Mouse (Mus musculus): ENCODE results near the gene Hist1h1a. TPM values are rescaled to one million over a fixed set of nuclear protein-coding genes. Genes with fewer than 3 reads are reported as not detected.

The Hist1h1a gene
- total RNA-seq (2014; fragmentation: Nextera tagmentation) (143 and 207 TPM in 2 replicates), total RNA-seq (2017) (1,974 and 2,146 TPM in 2 replicates)

DNA sequence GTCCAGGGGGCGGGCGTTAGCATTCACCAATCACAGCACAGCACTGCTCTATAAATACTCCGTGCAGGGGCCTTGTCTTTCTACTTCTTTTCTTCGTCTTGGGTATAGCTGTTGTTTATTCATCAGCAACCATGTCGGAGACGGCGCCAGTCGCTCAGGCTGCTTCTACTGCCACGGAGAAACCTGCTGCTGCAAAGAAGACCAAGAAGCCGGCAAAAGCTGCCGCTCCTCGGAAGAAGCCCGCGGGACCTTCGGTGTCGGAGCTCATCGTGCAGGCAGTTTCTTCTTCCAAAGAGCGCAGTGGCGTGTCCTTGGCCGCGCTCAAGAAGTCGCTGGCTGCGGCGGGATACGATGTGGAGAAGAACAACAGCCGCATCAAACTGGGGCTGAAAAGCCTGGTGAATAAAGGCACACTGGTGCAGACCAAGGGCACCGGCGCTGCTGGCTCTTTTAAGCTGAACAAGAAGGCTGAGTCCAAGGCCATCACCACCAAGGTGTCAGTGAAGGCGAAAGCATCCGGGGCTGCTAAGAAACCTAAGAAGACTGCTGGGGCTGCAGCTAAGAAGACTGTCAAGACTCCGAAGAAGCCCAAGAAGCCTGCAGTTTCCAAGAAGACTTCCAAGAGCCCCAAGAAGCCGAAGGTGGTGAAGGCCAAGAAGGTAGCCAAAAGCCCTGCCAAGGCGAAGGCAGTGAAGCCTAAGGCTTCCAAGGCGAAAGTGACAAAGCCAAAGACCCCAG lies at the start of gene Hist1h1a:
Hist1h1a (plus strand) TSS at position 81 of the 738 bp plus-strand sequence.
- peak; percentile 49 for ATAC-seq (replicated peaks; ENCODE audit: poor library complexity, severe bottlenecking)

DNA sequence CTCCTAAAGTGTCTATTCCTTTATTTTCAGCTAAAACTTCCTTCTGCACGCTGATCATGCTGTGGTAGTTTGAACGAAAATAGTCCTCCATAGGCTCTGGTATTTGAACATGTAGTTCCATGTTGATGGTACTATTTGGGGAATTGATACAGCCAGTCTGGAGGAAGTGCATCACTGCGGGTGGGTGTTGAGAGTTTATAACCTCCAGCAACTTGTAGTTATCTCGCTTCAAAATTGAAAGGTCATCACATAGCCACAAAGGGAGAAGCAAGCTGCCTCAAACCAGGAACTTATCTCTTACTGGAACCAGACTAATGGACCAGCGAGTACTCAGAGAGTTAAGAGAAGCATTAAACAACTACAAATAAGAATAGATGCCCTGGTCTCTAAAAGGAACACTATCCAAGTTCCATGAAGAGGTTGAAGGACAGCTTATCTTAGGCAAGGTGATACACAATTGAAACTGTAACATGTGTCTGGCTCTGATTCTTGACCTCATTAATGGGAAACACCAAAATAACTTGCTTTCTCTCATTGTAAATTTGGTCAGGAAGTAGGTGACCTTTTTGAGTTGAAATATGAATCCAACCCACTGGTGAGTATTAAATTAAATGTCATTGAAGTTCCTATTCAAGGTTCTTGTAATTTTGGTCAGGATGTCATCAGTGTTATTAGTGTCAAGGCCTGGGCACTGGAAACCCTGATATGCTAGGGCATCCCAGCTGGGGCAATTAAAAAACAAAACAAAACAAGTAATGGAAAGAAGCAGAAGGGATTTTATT lies 47.0 kb upstream of the Hist1h1a start:
- peak; percentile 57 for ATAC-seq (replicated peaks; ENCODE audit: poor library complexity, severe bottlenecking)

DNA sequence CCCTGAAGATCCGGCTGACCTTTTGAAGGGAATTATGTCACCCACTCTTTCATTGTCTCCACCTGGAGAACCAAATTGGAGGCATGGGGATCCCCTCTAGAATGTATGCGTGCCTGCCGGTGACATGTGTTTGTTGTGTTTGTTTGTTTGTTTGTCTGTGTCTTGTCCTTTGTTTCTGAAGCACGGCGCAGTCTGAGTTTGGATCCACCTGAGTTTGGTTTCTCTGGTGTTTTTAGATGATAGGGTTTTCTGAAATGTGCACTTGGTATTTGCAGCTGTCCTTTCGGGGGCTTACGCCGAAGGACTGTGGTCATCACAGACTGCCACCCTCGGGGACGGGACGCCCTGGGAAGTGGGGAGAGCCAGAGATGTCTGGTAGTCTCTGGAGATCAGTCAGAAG lies 46.3 kb upstream of the Hist1h1a start:
- no peak for ATAC-seq (replicated peaks; ENCODE audit: poor library complexity, severe bottlenecking)

DNA sequence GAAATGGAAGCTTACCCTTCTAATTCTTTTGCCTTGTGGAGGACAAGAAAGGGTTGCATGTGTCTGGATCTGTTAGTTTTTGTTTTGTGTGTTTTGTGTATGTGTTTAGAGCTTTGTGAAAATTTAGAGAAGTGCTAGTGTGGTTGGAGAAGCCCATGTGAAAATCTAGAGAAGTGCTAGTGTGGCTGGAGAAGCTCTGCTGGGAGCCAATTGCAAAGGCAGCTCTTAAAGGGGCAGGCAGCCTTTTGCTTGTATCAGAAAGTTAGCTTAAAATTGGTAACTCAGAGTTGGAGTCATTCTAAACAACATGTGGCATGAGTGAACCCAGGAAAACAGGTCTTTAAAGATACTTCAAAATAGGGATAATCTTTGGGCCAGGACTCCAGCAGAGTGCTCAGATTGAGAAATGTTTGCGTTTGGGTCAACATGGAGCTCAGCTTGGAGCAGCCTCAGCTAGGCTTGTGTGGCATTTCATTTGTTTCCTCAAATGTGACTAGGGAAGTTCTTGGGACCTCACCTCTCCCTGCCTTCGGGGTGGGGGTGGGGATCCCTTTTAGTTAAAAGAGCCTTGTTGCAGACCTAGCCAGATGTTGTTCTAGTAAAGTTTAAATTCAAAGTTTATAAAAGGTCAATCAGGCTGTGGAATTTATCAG lies 45.7 kb upstream of the Hist1h1a start:
- ATAC-seq (replicated peaks; ENCODE audit: poor library complexity, severe bottlenecking) = 0 out of 2 replicates have a peak, but pooled peaks have one; percentile 41

DNA sequence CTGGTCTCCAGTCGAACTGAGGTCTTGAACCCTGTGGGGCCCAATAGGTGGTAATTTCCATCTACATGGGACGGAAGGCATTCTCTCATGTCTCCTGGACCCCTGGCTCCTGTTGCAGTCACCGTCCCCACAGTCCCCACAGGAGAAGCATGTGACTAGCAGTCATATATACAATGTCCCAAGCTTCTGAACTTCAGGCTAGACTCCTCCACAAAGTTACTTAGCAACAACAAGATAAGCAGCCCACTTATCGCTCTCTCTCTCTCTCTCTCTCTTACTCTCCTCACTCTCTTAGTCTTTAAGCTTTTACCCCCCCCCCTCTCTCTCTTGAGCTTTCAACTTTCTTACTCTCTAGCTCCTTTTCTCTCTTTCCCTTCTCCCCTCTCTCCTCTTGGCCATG lies 39.2 kb upstream of the Hist1h1a start:
- no peak for ATAC-seq (replicated peaks; ENCODE audit: poor library complexity, severe bottlenecking)

DNA sequence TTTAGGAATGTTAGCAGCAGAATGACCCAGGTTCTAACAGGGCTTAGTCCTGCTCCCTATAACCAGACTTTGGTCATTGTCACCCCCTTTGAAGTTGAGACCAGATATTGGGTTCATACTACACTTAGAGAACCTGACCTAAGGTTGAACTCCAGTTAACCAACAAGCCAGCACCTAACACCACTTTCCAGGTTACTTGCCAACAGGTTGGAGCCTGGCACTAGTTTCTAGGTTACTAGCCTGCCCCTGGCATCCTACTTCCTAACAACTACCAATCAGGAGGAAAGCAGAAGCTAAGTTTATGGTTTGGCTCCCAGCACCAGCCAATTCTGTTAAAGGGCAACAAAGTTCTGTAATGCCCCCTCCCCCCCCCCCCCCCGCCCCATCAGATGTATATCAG lies 38.3 kb upstream of the Hist1h1a start:
- ATAC-seq (replicated peaks; ENCODE audit: poor library complexity, severe bottlenecking) = no peak

DNA sequence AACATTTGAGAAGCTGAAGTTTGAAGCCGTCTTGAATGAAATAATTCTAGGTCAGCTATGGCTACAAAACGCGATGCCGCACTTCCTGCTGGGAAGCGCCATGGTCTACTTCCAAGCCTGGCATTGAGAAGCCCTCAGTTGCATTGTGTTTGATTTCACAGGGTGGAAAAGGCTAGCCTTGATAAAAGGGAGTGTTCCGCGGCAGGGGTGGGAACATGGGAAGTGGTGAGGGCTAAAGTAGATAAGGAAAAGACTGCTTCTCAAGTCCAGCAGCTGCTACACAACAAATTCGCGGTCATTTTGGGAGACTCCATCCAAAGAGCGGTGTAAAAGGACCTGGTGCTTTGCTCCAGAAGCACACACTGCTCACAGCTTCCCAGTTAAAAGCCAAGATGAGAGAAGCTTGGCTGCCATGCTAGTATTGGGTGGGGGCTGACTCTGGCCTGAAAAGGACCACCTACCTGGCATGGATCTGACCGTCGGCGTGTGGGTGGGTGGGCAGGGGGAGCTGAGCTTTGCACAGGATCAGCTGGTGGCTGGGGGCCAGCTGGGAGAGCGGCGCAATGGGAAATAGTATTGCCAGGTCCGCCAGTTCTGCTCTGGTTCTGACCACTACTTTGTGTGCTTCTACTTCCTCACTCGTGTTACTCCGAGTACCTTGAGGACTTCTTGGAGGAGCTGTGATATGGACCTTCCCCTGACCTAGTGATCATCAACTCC lies 34.8 kb upstream of the Hist1h1a start:
- peak; percentile 34 for ATAC-seq (replicated peaks; ENCODE audit: poor library complexity, severe bottlenecking)

DNA sequence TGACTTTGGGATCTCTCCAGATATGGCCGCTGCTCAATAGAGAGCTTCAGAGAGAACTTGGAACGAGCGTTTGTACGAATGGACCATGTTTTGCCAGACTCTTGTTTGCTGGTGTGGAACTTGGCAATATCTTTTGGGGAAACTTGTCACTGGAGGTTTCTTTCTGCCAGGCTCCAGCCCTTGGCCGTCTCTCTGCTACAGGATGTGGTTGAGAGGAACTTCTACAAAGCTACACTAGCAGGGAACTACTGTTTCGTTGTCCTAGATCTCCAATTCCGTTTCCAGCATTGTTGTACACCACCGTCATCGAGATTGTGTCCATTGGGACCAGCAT lies 34.3 kb upstream of the Hist1h1a start:
- ATAC-seq (replicated peaks; ENCODE audit: poor library complexity, severe bottlenecking) = peak; percentile 76

DNA sequence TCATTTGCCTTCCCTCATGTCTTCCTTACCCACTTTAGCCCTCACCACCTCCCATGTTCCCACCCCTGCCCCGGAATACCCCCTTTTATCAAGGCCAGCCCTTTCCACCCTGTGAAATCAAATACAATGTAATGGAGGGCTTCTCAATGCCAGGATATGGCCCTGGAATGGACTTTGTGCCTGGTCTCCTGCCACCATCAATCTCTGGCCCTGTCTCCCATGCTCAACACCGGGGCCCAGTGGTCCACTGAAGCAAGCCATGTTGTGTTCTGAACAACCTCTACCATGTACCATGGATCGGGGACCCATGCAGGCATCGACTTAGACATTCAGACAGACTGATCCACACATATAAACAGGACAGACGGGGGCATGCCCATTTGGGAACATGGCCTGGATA lies 33.8 kb upstream of the Hist1h1a start:
- no peak for ATAC-seq (replicated peaks; ENCODE audit: poor library complexity, severe bottlenecking)

DNA sequence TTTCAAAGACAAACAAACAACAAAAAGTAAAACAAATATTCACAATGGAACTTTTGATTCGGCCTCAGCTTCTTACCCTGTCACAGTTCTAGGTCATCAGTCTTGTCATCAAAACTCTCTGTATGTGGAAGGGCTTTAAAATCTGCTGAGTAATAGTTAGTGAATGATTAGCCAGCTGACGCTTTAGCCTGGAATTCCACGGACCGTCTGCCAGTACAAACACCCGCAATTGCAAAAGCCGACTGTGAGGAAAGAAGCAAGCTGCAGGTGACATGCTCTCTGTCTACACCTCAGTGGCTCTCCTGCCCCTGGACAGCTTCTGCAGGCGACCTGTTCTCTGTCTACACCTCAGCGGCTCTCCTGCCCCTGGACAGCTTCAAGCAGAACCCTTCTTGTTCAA lies 33.0 kb upstream of the Hist1h1a start:
- no peak for ATAC-seq (replicated peaks; ENCODE audit: poor library complexity, severe bottlenecking)

DNA sequence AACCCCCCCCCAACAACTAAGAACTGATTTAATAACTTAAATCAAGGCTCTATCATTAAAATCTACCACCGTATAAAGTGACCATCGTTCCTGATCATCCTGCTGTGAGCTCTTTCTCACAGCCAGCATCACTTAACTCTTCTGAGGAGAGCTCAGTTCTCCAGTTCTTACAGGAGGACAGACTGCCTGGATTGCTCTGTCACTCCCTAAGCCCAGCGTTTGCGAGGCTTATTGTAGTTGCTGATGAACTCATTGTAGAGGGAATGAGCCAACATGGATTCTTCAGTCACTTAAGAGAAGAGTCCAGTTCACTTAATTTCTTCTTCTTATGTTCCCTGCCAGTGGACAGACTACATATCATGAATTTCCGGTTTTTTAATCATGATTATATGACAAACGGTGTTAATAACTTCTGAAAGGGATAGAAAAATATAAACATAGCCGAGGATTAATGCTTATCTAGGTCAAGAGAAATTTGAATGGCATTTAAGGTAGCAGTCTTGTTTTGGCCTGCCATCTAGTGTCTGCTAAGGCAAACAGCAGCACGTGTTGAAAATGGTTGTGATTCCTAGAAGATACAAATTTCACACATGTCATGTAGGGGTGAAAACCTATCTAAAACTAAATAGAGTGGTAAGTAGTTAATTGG lies 31.2 kb upstream of the Hist1h1a start:
- ATAC-seq (replicated peaks; ENCODE audit: poor library complexity, severe bottlenecking) = peak; percentile 66; the same call in 1 of the 2 replicates

DNA sequence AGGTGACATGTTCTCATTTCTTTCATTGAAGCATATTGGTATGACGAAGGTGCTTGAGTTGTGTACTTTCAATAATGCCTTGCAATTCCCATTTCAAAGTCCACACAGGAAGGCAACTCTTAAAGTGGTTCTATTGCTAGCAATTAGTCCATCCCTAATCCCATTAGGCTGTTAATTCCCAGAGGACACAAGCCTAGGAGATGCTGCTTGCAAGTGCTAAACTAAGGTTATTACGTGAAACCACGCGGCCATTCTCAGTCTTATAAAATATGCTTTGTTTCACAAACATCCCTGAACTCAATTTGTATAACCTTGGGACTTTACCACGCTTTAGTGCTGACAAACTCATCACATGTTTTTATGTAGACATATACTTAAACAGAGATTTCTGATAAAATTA lies 26.4 kb upstream of the Hist1h1a start:
- ATAC-seq (replicated peaks; ENCODE audit: poor library complexity, severe bottlenecking) = no peak

DNA sequence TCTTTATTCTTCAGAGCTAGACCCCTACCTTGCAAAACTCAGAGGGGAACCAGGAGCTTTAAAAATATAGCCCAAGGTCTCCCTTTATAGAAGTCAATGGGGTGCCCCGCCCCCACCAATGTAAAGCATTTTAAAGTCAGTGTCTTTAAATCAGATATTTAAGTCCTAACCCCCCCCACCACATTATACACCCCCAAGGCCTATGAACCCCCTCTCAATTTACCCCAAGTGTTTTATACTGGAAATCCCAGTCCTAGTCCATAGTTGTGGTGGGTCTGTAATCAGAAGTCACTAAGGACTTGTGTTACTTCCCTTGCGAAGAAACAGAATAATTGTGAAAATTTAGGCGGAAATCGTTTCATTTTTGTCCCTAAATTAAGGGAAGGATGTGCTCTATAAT lies 25.4 kb upstream of the Hist1h1a start:
- no peak for ATAC-seq (replicated peaks; ENCODE audit: poor library complexity, severe bottlenecking)

DNA sequence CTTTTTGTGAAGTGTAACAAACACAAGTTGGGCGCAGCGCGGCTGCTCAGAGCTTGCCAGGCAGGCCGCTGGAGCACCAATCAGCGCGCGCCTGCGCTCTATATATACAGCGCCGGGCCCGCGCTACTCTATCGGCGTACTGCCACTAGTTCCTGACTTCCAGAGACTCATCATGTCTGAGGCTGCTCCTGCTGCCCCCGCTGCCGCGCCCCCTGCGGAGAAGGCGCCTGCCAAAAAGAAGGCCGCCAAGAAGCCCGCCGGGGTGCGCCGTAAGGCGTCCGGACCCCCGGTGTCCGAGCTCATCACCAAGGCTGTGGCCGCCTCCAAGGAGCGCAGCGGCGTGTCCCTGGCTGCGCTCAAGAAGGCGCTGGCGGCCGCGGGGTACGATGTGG lies 24.8 kb upstream of the Hist1h1a start, which contains the start of gene Hist1h1c:
Hist1h1c (plus strand) TSS at position 132 of the 392 bp plus-strand sequence.
- peak; percentile 68 for ATAC-seq (replicated peaks; ENCODE audit: poor library complexity, severe bottlenecking)

DNA sequence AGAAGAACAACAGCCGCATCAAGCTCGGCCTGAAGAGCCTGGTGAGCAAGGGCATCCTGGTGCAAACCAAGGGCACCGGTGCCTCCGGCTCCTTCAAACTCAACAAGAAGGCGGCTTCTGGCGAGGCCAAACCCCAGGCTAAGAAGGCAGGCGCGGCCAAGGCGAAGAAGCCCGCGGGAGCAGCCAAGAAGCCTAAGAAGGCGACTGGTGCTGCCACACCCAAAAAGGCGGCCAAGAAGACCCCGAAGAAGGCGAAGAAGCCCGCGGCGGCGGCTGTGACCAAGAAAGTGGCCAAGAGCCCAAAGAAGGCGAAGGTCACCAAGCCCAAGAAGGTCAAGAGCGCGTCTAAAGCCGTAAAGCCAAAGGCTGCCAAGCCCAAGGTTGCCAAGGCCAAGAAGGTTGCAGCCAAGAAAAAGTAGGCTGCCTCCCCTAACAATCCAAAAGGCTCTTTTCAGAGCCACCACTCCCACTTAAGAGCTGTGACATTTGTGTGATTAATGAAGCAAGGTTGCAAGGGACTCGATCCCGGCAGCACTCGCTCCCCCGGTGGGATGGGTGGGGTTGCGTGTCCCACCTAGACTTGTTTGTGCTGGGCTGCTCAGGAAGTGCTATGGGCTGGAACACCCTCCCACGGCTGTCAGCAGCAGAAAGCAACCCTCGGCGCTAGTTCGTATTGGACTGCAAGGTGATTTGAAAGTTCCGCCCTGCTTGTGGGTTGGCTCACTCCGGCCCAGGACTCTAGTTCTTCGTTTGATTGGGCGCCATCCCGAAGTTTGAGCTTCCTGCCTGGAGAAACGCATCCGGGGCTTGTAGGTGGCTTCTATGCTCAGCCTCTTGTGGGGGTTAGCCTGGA lies 24.2 kb upstream of the Hist1h1a start:
- ATAC-seq (replicated peaks; ENCODE audit: poor library complexity, severe bottlenecking) = peak; percentile 72

DNA sequence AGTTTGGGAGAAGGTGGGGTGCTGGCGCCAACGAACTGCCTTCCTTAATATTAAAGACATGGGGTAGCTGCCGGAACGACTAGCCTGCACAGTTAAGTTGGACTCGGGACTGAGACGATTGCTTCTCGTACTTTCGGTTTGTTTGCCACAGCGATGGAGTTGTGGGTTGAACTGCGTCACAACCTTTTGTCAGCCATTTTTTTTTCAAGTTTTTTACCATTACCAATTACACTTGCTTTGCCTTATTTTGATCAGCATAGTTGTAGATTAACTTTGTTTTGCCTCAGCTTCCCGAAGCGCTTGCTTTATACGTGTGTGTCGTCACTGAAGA lies 23.6 kb upstream of the Hist1h1a start:
- no peak for ATAC-seq (replicated peaks; ENCODE audit: poor library complexity, severe bottlenecking)

DNA sequence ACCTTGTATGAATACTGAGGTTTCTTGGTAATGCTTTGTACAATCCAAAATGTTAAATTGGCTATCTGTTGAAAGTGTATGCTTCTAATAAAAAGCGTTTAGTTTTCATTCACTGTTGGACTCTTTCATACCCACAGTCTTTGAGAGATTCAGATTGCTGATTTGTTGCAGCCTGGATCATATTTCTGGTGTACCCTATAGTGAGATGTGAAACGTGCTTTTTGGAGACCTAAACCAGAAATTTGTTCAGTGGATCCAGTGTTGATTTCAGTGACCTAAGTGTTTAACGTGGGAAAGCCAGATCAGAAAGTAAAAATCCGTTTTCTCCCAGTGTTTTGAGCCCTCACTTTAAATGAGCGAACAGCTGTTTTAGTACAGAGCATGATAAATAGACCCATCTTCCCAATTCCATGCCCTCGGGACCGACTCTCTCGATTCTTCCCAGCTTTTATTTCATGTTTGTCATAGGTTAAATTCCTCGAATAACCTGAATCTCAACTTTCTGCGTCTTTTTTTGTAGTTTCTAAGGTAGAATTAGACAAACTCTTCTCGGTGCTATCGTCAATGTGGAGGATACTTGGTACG lies 23.1 kb upstream of the Hist1h1a start:
- no peak for ATAC-seq (replicated peaks; ENCODE audit: poor library complexity, severe bottlenecking)

DNA sequence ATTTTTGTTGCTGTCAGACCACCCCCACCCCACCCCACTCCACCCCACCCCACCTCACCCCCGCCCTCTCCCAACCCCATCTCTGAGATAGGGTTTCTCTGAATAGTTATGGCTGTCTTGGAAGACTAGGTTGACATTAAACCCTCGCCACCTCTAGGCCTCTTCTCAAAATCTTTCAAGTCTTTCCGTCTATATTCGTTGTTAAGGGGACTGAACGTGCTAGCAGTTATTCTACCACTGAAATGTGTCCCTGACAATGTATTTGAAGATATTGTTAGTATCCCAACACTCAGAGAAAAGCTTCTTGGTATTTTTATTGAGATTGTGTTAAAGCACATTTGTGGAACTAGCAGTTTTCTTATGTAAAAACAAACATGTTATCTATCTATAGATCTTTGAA lies 22.6 kb upstream of the Hist1h1a start:
- ATAC-seq (replicated peaks; ENCODE audit: poor library complexity, severe bottlenecking) = no peak

DNA sequence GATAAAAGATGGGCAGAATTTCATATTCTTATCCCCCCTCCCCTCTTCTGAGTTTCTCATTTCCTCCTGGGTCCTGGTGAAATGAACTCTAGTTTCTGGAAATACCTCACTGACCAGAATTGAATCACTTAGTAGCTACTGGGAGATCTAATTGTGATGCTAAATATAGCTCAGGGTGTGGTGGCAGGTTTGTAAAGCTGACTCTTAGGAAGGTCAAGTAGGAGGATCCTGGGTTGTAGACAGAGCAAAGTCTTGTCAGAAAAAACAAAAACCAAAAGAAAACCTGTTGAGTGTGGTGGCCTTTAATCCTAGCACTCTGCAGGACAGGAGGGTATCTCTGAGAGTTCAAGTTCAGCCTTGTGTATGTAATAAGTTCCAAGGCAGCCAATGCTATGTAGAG lies 21.5 kb upstream of the Hist1h1a start:
- no peak for ATAC-seq (replicated peaks; ENCODE audit: poor library complexity, severe bottlenecking)

Data from granulocyte monocyte progenitor cell, adult 5-6 weeks (primary cell).